Mouse (Mus musculus) spleen, adult 2 months (tissue): ENCODE measurements at regions not wholly inside any gene's neighbourhood (a gene's known extent, or its start where the extent isn't known, plus 50 kb on each side); places are given as distances from the start of the nearest gene placed in this dataset.

ENCODE experiments used
- CTCF ChIP-seq: fragments of 200-500 bp; IDR thresholded peaks from 2 replicates; pipeline ENCODE4 v1.5.1; 2011; ENCODE audit warnings: mild to moderate bottlenecking, inconsistent platforms; ENCODE audit not compliant: insufficient read depth, insufficient read length, insufficient replicate concordance; ENCODE audit errors: extremely low read depth
- POLR2A ChIP-seq: fragments of 200-500 bp; IDR thresholded peaks from 2 replicates; pipeline ENCODE4 v1.6.1; 2011; ENCODE audit warnings: low read depth, low read length, inconsistent platforms

DNA sequence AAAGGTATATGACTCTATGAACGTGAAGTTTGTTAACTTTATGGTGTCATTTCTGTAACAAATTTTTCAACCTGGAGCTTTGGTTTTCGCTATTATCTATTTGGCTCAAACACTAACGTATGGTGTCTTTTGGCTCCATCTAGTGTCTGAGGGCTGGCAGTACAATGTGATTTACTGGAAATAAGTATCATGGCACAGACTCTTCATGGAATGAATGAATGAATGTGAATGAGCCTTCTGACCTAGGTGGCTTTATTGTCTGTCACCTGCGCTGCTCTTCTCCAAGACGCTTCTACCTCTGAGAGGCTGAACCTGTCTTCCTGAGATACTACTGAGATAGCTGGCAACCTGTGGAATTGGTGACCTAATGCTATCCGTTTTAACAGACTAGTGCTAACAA is 87.1 kb downstream of the Gm9733 start:
- TF ChIP-seq POLR2A (no peak), CTCF (peak; percentile 14; the same call in 1 of the 2 replicates)
